Mouse (Mus musculus): ENCODE measurements at regions not wholly inside any gene's neighbourhood (a gene's known extent, or its start where the extent isn't known, plus 50 kb on each side); places are given as distances from the start of the nearest gene placed in this dataset.

DNA sequence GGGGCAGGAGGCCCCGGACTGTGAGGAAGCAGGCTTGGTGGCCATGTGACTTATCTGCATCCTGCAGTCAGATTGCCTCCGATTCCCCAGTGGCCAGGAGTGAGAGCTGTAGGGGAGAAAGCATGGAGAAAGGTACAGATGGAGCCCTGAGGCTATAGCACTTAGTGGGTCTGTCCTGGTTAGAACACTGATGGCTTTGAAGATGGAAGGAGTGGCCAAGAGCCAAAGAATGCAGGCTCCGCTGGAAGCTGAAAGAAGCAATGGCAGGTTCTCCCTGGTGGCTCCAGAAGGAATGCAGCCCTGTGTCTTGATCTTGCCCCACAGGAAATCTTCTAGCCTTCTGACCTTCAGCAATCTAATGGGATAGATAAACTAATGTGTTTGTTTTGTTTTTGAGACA lies 926.3 kb downstream of the 4930447A16Rik start:
- H3K27ac ChIP-seq (ENCODE audit: insufficient read depth, low read length), result no peak overlapping the region
- no peak overlapping the region for H3K4me3 ChIP-seq (ENCODE audit: low read depth, low read length)
- no peaks in the 10 kb centered on the region for H3K4me1 ChIP-seq (ENCODE audit: control insufficient read depth, insufficient read depth, low read length)
- no peaks in the 10 kb centered on the region for H3K9me3 ChIP-seq (replicated peaks; ENCODE audit: control insufficient read depth, insufficient read depth, low read length, poor library complexity, severe bottlenecking)
- no peaks in the 10 kb centered on the region for H3K27me3 ChIP-seq (ENCODE audit: control insufficient read depth, insufficient read depth, low read length, poor library complexity, severe bottlenecking)
- TF ChIP-seq EP300 (IDR thresholded peaks at IDR 0.05; ENCODE audit: insufficient read depth, low read depth, low read length), result no peak
- no peak for TF ChIP-seq CTCF (IDR thresholded peaks at IDR 0.05; ENCODE audit: low read depth, low read length)
- no peak for TF ChIP-seq POLR2A (IDR thresholded peaks at IDR 0.05; ENCODE audit: insufficient read depth, low read length)
- H3K36me3 ChIP-seq (ENCODE audit: control insufficient read depth, insufficient read depth, low read length, poor library complexity, severe bottlenecking), result no peaks in the 10 kb centered on the region
- H3K9ac ChIP-seq (ENCODE audit: low read depth, poor library complexity, severe bottlenecking), result no peak overlapping the region

DNA sequence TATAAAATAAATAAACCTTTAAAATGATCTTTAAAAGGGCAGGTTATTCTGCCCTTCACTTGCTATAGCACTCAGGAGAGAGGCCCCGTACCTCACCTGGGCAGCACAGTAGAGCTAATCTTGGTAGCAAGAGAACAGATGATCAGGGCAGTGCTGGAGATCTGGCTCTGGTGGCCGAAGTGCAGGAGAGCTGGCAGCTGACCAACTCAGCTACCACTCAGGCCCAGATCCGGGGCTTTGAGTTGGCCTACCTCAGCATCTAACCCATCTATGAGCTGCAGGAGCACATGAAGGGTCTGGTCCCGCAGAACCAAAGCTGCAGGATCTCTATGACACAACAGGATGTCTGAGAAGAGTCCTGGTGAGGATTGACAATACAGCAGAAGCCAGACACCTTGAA lies 928.0 kb downstream of the 4930447A16Rik start:
- no peaks in the 10 kb centered on the region for H3K27me3 ChIP-seq (ENCODE audit: control insufficient read depth, insufficient read depth, low read length, poor library complexity, severe bottlenecking)
- no peaks in the 10 kb centered on the region for H3K4me1 ChIP-seq (ENCODE audit: control insufficient read depth, insufficient read depth, low read length)
- no peaks in the 10 kb centered on the region for H3K9me3 ChIP-seq (replicated peaks; ENCODE audit: control insufficient read depth, insufficient read depth, low read length, poor library complexity, severe bottlenecking)
- H3K4me3 ChIP-seq (ENCODE audit: low read depth, low read length), result no peak overlapping the region
- TF ChIP-seq CTCF (IDR thresholded peaks at IDR 0.05; ENCODE audit: low read depth, low read length) (no peak), POLR2A (IDR thresholded peaks at IDR 0.05; ENCODE audit: insufficient read depth, low read length) (no peak), EP300 (IDR thresholded peaks at IDR 0.05; ENCODE audit: insufficient read depth, low read depth, low read length) (no peak)
- H3K36me3 ChIP-seq (ENCODE audit: control insufficient read depth, insufficient read depth, low read length, poor library complexity, severe bottlenecking), result no peaks in the 10 kb centered on the region
- no peak overlapping the region for H3K27ac ChIP-seq (ENCODE audit: insufficient read depth, low read length)
- no peak overlapping the region for H3K9ac ChIP-seq (ENCODE audit: low read depth, poor library complexity, severe bottlenecking)

DNA sequence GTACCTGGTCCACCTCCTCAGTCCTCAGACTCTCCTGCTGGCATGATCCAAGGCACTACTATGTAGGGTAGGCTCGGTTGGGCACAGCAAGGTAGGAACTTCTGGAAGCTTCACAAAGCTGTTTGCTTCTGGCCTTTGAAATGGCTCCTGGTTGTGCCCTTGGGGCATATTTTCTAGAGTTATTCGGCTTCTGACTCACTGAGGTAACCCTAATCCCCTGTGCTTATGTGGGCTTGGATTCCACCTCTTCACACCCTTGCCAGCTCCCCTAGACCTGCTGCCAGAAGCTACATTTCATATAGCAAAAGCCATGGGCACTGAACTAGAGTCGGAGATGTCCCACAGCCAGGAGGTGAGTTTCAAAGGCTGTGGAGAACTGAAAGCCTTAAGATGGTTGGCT lies 933.7 kb downstream of the 4930447A16Rik start:
- TF ChIP-seq CTCF (IDR thresholded peaks at IDR 0.05; ENCODE audit: low read depth, low read length) (no peak), POLR2A (IDR thresholded peaks at IDR 0.05; ENCODE audit: insufficient read depth, low read length) (no peak), EP300 (IDR thresholded peaks at IDR 0.05; ENCODE audit: insufficient read depth, low read depth, low read length) (no peak)
- no peak overlapping the region for H3K9ac ChIP-seq (ENCODE audit: low read depth, poor library complexity, severe bottlenecking)
- peaks cover 8% of the 10 kb centered on the region; the same call in 1 of the 2 replicates for H3K9me3 ChIP-seq (replicated peaks; ENCODE audit: control insufficient read depth, insufficient read depth, low read length, poor library complexity, severe bottlenecking)
- H3K36me3 ChIP-seq (ENCODE audit: control insufficient read depth, insufficient read depth, low read length, poor library complexity, severe bottlenecking), result no peaks in the 10 kb centered on the region
- no peaks in the 10 kb centered on the region for H3K27me3 ChIP-seq (ENCODE audit: control insufficient read depth, insufficient read depth, low read length, poor library complexity, severe bottlenecking)
- H3K27ac ChIP-seq (ENCODE audit: insufficient read depth, low read length), result no peak overlapping the region
- no peaks in the 10 kb centered on the region for H3K4me1 ChIP-seq (ENCODE audit: control insufficient read depth, insufficient read depth, low read length)
- no peak overlapping the region for H3K4me3 ChIP-seq (ENCODE audit: low read depth, low read length)

DNA sequence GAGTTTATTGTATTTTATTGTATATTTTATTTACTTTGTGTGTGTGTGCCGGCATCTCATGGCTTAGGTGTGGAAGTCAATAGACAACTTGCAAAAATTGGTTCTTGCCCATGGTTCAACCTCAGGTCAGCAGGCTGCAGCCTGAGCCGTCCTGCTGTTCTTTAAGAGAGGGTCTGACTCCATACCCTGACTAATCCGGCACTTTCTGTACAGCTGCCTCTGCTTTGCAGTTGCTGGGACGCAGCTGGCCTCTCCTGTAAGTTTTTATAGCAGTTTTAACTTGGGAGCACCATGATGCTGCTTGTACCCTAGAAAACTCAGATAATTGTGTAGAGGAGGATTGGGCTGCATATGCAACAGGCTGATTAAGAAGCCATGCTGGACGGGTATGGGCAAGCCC lies 938.2 kb downstream of the 4930447A16Rik start:
- no peaks in the 10 kb centered on the region for H3K36me3 ChIP-seq (ENCODE audit: control insufficient read depth, insufficient read depth, low read length, poor library complexity, severe bottlenecking)
- H3K4me3 ChIP-seq (ENCODE audit: low read depth, low read length), result no peak overlapping the region
- no peak for TF ChIP-seq EP300 (IDR thresholded peaks at IDR 0.05; ENCODE audit: insufficient read depth, low read depth, low read length)
- no peak for TF ChIP-seq CTCF (IDR thresholded peaks at IDR 0.05; ENCODE audit: low read depth, low read length)
- TF ChIP-seq POLR2A (IDR thresholded peaks at IDR 0.05; ENCODE audit: insufficient read depth, low read length), result no peak
- H3K9ac ChIP-seq (ENCODE audit: low read depth, poor library complexity, severe bottlenecking), result no peak overlapping the region
- H3K4me1 ChIP-seq (ENCODE audit: control insufficient read depth, insufficient read depth, low read length), result no peaks in the 10 kb centered on the region
- no peak overlapping the region for H3K27ac ChIP-seq (ENCODE audit: insufficient read depth, low read length)
- H3K27me3 ChIP-seq (ENCODE audit: control insufficient read depth, insufficient read depth, low read length, poor library complexity, severe bottlenecking), result no peaks in the 10 kb centered on the region
- peaks cover 8% of the 10 kb centered on the region; the same call in 1 of the 2 replicates for H3K9me3 ChIP-seq (replicated peaks; ENCODE audit: control insufficient read depth, insufficient read depth, low read length, poor library complexity, severe bottlenecking)

DNA sequence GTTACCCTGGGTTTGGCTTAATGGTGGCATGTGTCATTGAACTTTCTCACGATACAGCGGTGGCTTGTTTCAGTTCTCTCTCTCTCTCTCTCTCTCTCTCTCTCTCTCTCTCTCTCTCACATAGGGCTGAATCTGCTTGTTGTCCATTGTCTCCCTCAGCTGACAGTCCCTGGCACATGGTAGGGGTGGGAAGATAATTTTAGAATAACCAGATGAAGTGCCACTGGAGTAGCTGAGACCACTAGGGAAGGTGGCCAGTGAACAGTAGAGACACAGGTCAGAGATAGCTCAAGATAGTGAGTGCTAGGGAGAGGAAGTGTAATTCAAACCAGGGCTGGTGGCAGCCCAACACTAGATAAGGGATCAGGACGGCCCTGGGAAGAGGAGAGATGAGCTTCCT lies 938.7 kb downstream of the 4930447A16Rik start:
- Histone ChIP-seq H3K4me1 (ENCODE audit: control insufficient read depth, insufficient read depth, low read length) (no peaks in the 10 kb centered on the region), H3K9ac (ENCODE audit: low read depth, poor library complexity, severe bottlenecking) (no peak overlapping the region), H3K9me3 (replicated peaks; ENCODE audit: control insufficient read depth, insufficient read depth, low read length, poor library complexity, severe bottlenecking) (peaks cover 8% of the 10 kb centered on the region; the same call in 1 of the 2 replicates), H3K27me3 (ENCODE audit: control insufficient read depth, insufficient read depth, low read length, poor library complexity, severe bottlenecking) (no peaks in the 10 kb centered on the region), H3K4me3 (ENCODE audit: low read depth, low read length) (no peak overlapping the region), H3K27ac (ENCODE audit: insufficient read depth, low read length) (no peak overlapping the region), H3K36me3 (ENCODE audit: control insufficient read depth, insufficient read depth, low read length, poor library complexity, severe bottlenecking) (no peaks in the 10 kb centered on the region)
- TF ChIP-seq EP300 (IDR thresholded peaks at IDR 0.05; ENCODE audit: insufficient read depth, low read depth, low read length), result no peak
- no peak for TF ChIP-seq POLR2A (IDR thresholded peaks at IDR 0.05; ENCODE audit: insufficient read depth, low read length)
- TF ChIP-seq CTCF (IDR thresholded peaks at IDR 0.05; ENCODE audit: low read depth, low read length), result no peak

DNA sequence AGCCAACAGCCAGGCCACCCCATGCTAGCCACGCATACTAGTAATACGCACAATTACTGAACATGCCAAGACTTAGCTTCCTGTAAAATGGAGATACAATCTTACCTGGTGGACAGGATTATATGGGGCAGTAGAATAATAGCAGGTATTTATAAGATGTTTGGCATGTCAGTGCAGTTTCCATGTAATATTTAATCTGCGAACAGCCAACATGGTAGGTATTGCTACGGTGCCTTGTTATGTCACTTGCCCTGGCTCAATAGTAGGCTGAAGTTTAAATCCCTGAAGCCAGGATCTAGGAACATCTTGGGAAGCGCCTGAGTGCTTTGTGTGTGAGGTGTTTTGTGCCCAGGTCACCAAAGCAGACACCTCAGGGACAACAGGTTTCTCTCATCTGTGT lies 942.3 kb downstream of the 4930447A16Rik start:
- Histone ChIP-seq H3K4me1 (ENCODE audit: control insufficient read depth, insufficient read depth, low read length) (no peaks in the 10 kb centered on the region), H3K36me3 (ENCODE audit: control insufficient read depth, insufficient read depth, low read length, poor library complexity, severe bottlenecking) (no peaks in the 10 kb centered on the region), H3K27me3 (ENCODE audit: control insufficient read depth, insufficient read depth, low read length, poor library complexity, severe bottlenecking) (no peaks in the 10 kb centered on the region), H3K4me3 (ENCODE audit: low read depth, low read length) (no peak overlapping the region), H3K27ac (ENCODE audit: insufficient read depth, low read length) (no peak overlapping the region), H3K9me3 (replicated peaks; ENCODE audit: control insufficient read depth, insufficient read depth, low read length, poor library complexity, severe bottlenecking) (no peaks in the 10 kb centered on the region), H3K9ac (ENCODE audit: low read depth, poor library complexity, severe bottlenecking) (no peak overlapping the region)
- TF ChIP-seq EP300 (IDR thresholded peaks at IDR 0.05; ENCODE audit: insufficient read depth, low read depth, low read length) (no peak), CTCF (IDR thresholded peaks at IDR 0.05; ENCODE audit: low read depth, low read length) (no peak), POLR2A (IDR thresholded peaks at IDR 0.05; ENCODE audit: insufficient read depth, low read length) (no peak)

Measured in ES-Bruce4 (cell line).